Mouse (Mus musculus): ENCODE results near the gene Spata2.

Spata2 gene

DNA sequence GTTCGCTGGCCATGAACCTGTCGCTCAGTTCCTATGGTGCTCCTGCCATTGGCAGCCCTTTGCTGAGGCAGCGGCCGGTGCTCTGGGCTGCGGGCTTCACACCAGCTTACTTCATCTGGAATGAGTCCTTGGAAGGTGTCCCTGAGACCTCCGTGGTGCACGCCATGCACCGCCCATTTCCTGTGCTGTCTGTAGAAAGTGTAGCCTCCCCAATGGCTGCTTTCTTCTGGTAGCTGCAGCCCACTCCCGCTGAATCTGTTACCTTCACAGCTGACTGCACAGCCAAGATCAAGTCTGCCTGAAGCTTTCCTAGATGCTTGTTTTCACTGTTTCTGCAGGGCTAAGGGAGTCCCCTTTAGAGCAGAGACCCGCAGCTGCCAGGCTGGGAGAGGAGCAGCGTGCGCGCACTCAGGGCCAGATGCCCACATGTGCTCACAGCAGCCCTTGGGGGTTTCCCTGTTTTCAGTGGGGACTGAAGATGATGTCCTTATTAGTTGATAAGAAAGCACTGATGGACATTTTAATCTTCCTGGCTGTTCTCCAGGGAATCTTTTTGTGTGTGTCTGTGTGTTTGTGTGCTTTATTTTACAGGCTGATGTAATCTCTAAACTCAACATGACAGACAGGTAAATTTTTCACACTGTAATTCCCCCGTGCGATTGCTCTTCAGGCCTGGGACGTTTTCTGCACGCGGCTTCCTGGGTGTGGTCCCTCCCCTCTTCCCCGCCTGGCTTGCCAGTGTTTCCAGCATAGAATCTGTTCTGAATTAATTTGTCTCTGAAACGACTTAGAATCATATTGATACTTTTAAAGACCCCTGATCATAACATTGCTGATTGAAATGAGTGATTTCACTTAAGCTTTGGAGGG, 46.5 kb downstream of the Spata2 start:
- DNase-seq = no peak

DNA sequence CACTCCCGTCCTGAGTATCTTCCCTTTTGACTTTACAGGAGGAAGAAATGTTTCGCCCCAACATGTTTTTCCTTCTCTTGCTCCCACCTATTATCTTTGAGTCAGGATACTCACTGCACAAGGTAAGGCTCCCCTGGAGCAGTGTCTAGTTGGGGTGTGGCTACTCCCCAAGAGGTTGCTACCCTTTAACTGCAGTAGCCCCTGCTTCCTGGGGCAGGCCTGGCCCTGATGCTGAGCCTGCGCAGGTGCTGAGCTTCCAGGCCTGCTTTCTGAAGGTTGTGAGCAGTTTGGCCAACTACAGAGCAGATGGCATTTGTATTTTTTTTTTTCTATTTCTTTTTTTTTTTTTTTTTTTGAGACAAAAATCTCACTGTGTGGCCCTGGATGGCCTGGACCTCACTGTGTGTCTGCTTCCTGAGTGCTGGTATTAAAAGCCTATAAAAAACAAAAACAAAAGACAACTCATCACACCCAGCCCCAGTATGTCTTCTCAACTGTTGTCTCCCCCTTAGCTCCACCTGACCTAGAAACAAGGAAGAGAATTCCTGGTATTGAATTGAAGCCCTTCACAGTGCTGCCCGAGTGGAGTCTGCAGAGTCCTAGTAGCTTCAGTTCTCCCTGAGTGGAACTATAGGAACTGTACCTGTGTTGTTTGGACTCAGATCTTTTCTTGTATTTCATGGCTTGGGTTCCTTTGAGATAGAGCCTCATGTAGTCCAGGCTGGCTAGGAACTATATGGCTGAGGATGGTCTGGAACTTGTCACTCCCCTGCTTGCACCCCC, 49.1 kb downstream of the Spata2 start:
- peak; percentile 58 to 65 for DNase-seq

DNA sequence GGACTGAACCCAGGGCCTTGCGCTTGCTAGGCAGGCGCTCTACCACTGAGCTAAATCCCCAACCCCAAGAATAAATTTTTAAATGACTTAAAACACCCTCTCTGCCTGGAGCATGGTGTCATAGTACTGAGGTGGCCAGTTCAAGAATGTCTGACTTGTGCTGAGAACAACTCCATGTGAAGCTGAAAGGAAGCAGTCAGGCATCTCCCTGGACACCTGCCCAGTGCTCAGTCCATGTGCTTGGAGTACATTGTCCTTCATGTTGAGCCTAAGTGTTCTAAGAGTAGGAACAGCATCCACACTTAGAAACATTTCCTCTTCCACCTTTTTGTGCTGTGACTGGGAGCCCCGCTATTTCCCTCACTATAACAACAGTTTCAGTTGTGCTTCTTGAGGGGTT, 53.3 kb downstream of the Spata2 start:
- peak in 1 of 2 experiments; percentile 56 for DNase-seq

DNA sequence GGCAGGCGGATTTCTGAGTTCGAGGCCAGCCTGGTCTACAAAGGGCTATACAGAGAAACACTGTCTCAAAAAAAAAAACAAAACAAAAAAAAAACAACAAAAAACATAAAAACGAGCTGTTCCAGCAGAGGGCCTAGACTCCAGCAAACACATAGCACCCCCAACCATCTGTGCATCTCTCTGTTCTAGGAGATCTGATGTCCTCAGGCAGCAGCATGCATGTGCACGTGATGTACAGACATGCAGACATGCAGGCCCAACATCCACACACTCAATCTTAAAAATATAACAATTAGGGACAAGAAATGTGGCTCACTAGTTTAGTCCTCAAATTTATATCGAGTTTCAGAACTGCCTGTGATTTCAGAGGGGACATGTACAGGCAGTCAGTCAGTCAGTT, 56.3 kb downstream of the Spata2 start:
- DNase-seq = no peak

DNA sequence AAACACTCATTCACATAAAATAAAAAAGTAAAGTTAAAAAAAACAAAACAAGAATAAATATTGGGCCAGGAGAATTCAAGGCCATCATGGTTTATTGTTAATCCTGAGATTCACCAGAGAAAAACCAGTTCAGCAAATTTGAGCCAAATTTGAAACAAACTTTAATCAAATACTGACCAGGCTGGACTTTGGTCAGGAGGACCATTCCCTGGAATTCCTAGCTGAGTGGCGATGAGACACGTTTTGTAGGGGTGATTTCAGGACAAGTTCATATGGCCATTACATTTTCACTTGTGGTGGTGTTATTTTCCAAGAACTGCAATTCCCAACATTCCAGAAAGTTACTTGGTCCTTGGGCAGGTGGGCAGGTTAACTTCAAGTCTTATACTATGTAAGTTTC, 57.1 kb downstream of the Spata2 start:
- no peak for DNase-seq

DNA sequence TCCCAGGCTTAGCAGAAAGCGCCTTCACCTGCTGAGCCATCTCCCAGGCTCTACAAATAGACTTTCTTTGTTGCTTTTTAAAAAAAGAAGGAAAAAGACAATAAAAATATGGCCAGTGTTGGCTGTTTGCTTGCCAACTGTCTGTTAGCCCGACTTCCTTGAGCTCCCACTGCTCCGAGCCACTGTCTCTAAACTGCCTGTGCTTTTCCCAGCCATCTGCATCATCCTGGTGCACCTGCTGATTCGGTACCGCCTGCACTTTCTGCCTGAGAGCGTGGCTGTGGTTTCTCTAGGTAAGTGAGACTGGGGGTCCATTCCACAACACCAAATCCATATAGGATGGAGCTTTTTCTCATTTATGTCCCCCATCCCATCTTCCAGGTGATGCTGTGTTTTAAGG, 58.1 kb downstream of the Spata2 start:
- peak; percentile 59 to 65 for DNase-seq

DNA sequence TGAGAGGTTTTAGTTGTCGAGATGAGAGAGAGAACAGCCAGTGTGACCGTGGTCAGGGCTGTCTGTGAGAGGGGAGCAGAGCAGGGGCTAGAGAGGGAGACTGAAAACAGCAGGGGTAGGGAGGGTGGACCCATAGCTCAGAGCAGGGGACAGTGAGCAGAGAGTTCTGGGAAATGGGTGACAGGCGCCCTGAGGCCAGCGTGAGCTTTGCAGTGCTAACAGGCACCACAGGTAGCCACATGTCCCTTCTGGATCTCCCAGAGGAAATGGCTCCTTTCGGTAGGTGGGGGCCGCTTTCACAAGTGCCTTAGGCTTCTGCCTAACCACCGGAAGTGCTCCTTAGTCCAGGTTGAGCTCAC, 61.3 kb downstream of the Spata2 start:
- DNase-seq = no peak

Measured in cerebellum, postnatal 36 days (tissue).